Mouse (Mus musculus) intestine, embryonic 16.5 days (tissue): ENCODE measurements around the gene Baiap2. TPM values are rescaled to one million over a fixed set of nuclear protein-coding genes. Genes with fewer than 3 reads are reported as not detected.
A peak's percentile ranks its signal among the peaks of the same experiment; 100 is the strongest.

Experiments used
- ATAC-seq: fragments of 200-750 bp; cut with Nextera tagmentation; 2 replicates; pipeline ENCODE4 v1.8.0; 2017; ENCODE audit warnings: moderate TSS enrichment, moderate library complexity
- H3K27ac ChIP-seq: fragments of 300-500 bp; sonication (generic); 2 replicates; pipeline ENCODE4 v1.5.1; 2014; ENCODE audit warnings: mild to moderate bottlenecking, low read length
- H3K27me3 ChIP-seq: fragments of 300-500 bp; sonication (generic); replicated peaks from 2 replicates; pipeline ENCODE4 v1.6.1; 2014; ENCODE audit warnings: low read length, control low read depth, mixed read lengths; ENCODE audit not compliant: control insufficient read depth, insufficient read depth
- H3K36me3 ChIP-seq: fragments of 300-500 bp; sonication (generic); 2 replicates; pipeline ENCODE4 v1.6.1; 2014; ENCODE audit warnings: low read length, control low read depth; ENCODE audit not compliant: control insufficient read depth, insufficient read depth
- H3K4me1 ChIP-seq: fragments of 300-500 bp; sonication (generic); 2 replicates; pipeline ENCODE4 v1.6.1; 2014; ENCODE audit warnings: low read length, control low read depth, mixed read lengths; ENCODE audit not compliant: control insufficient read depth, insufficient read depth
- H3K4me2 ChIP-seq: fragments of 300-500 bp; sonication (generic); 2 replicates; pipeline ENCODE4 v1.6.1; 2014; ENCODE audit warnings: low read depth, low read length, control low read depth
- H3K4me3 ChIP-seq: fragments of 300-500 bp; sonication (generic); 2 replicates; pipeline ENCODE4 v1.5.1; 2014; ENCODE audit warnings: mild to moderate bottlenecking, low read length
- H3K9ac ChIP-seq: fragments of 300-500 bp; sonication (generic); 2 replicates; pipeline ENCODE4 v1.6.1; 2014; ENCODE audit warnings: low read depth, low read length
- H3K9me3 ChIP-seq: fragments of 300-500 bp; sonication (generic); 2 replicates; pipeline ENCODE4 v1.6.1; 2016; ENCODE audit warnings: low read length, control low read depth; ENCODE audit not compliant: control insufficient read depth
- WGBS: fragments of 180-500 bp; shearing (Covaris S2); extraction: QIAGEN DNeasy Blood & Tissue Kit; methylation state at CpG from one replicate; pipeline ENCODE4 v1.1.7; 2014; 5-methylcytosine and 5-hydroxymethylcytosine counted together
- polyA plus RNA-seq: library from polyadenylated mRNA; unstranded; fragments of >200 nt; fragmentation: Nextera tagmentation; extraction: Ambion mirVana; gene quantifications from 2 replicates; pipeline ENCODE4 v1.2.1, GENCODE M21; 2015

The Baiap2 gene
- polyA plus RNA-seq, 1 experiment from 2014 or later: 11.8 TPM

- H3K9me3 ChIP-seq: no peaks in the 10 kb centered on the region
- no peaks in the 10 kb centered on the region for H3K36me3 ChIP-seq
- H3K27ac ChIP-seq: no peak overlapping the region
- H3K27me3 ChIP-seq: no peaks in the 10 kb centered on the region
- no peak overlapping the region for H3K4me3 ChIP-seq
- peaks cover 21% of the 10 kb centered on the region for H3K4me1 ChIP-seq
- WGBS: 71% methylated on average over 5 of the region's 5 CpGs
- H3K9ac ChIP-seq: no peak overlapping the region
- no peak overlapping the region for H3K4me2 ChIP-seq
- ATAC-seq: no peak
Observed at GRCm38 (mm10) chr11:120034762-120035161, 92.2 kb downstream of the Baiap2 start.

GRCm38 (mm10) chr11:120039581-120039980, 97.0 kb downstream of the Baiap2 start:
- 28% methylated on average over 4 of the region's 4 CpGs for WGBS

DNA sequence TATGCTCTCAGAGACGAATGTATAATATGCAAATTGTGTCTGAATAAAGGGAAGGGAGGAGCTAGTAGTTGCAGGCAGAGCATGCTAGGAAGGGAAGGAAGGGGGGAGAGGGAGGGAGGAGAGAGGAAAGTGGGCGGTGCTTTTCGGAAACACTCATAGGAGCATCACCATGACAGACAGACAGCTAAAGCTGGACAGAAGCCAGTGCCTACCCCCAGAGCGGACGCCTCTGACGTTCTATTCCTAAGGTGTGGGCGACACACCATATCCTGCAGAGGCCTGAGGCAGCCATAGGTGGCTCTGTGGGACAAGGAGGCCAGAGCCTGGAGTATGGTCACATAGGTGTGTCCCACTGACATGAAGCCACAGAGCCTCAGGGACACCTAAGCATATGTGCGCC, 97.9 kb downstream of the Baiap2 start:
- Histone ChIP-seq H3K36me3 (no peaks in the 10 kb centered on the region), H3K9me3 (no peaks in the 10 kb centered on the region), H3K4me1 (peaks cover 8% of the 10 kb centered on the region), H3K4me3 (no peak overlapping the region), H3K9ac (no peak overlapping the region), H3K27me3 (no peaks in the 10 kb centered on the region), H3K4me2 (no peak overlapping the region), H3K27ac (no peak overlapping the region)
- WGBS: 69% methylated on average over 8 of the region's 8 CpGs
- no peak for ATAC-seq

More at GRCm38 (mm10) chr11:120039581-120039980, 97.0 kb downstream of the Baiap2 start:
- no peaks in the 10 kb centered on the region for H3K36me3 ChIP-seq
- H3K27ac ChIP-seq: peak overlapping the region; percentile 51; the same call in 1 of the 2 replicates
- no peak for ATAC-seq
- no peaks in the 10 kb centered on the region for H3K9me3 ChIP-seq
- no peak overlapping the region for H3K4me2 ChIP-seq
- no peaks in the 10 kb centered on the region for H3K27me3 ChIP-seq
- H3K4me1 ChIP-seq: peaks cover 8% of the 10 kb centered on the region
- H3K9ac ChIP-seq: no peak overlapping the region
- no peak overlapping the region for H3K4me3 ChIP-seq

- Histone ChIP-seq H3K27ac (peak overlapping the region; percentile 63), H3K9me3 (no peaks in the 10 kb centered on the region), H3K4me3 (no peak overlapping the region), H3K27me3 (peaks cover 6% of the 10 kb centered on the region), H3K9ac (peak overlapping the region; percentile 37; the same call in 1 of the 2 replicates), H3K36me3 (no peaks in the 10 kb centered on the region), H3K4me2 (no peak overlapping the region), H3K4me1 (peaks cover 18% of the 10 kb centered on the region)
- peak; percentile 61 for ATAC-seq
- WGBS: 55% methylated on average over 13 of the region's 13 CpGs
Observed at GRCm38 (mm10) chr11:120041191-120042123, 98.9 kb downstream of the Baiap2 start.

DNA sequence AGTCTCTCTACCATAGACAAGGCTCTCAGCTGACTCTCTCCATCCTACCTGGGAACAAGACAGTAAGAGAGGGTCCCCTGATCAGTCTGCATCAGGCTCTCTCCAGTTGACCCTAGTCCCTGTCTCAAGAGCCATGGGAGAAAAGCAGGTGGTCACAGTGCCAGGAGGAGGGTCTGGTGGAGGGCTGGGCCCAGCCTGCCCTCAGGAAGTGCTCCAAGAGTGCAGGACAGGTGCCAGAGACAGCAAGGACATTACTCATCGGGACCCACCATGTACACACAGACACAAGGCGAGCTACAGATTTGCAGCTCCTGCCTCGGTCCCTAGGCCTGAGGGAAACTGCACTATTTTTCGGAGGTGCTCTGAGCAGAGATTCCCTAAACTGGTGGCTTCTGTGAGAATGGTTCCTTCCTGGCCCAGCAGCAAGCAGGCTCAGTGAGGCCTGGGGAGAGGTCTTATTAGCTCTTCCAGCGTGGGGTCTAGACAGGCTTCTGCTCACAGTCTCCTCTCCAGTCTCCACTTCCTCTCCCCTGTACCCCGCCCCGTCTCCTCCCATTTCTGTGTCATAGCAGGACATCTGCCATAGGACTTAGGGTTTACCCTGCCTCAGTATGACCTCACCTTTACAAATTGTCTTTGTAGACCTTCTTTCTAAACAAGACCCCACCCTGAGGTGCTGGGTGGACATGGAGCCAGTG, 99.7 kb downstream of the Baiap2 start:
- H3K4me2 ChIP-seq: no peak overlapping the region
- peaks cover 24% of the 10 kb centered on the region for H3K4me1 ChIP-seq
- H3K36me3 ChIP-seq: no peaks in the 10 kb centered on the region
- 0 out of 2 replicates have a peak, but pooled peaks have one; percentile 3 for ATAC-seq
- H3K4me3 ChIP-seq: no peak overlapping the region
- H3K27ac ChIP-seq: peak overlapping the region; percentile 63
- WGBS: 67% methylated on average over 7 of the region's 7 CpGs
- peak overlapping the region; percentile 37; the same call in 1 of the 2 replicates for H3K9ac ChIP-seq
- no peaks in the 10 kb centered on the region for H3K9me3 ChIP-seq
- H3K27me3 ChIP-seq: peaks cover 11% of the 10 kb centered on the region

GRCm38 (mm10) chr11:120045341-120045740, 102.8 kb downstream of the Baiap2 start:
- Histone ChIP-seq H3K9me3 (no peaks in the 10 kb centered on the region), H3K27me3 (peaks cover 28% of the 10 kb centered on the region), H3K4me1 (peaks cover 34% of the 10 kb centered on the region), H3K4me3 (no peak overlapping the region), H3K9ac (no peak overlapping the region), H3K27ac (no peak overlapping the region), H3K36me3 (no peaks in the 10 kb centered on the region), H3K4me2 (peak overlapping the region; percentile 96; the same call in 1 of the 2 replicates)
- 72% methylated on average over 4 of the region's 4 CpGs for WGBS
- ATAC-seq: no peak

GRCm38 (mm10) chr11:120045839-120046552, 103.4 kb downstream of the Baiap2 start:
- H3K9ac ChIP-seq: peak overlapping the region; percentile 64
- no peaks in the 10 kb centered on the region for H3K9me3 ChIP-seq
- H3K4me3 ChIP-seq: peak overlapping the region; percentile 62
- no peaks in the 10 kb centered on the region for H3K36me3 ChIP-seq
- 0 out of 2 replicates have a peak overlapping the region, but pooled peaks have one; percentile 1 for H3K27ac ChIP-seq
- ATAC-seq: no peak
- WGBS: 37% methylated on average over 11 of the region's 11 CpGs
- peaks cover 35% of the 10 kb centered on the region for H3K4me1 ChIP-seq
- peaks cover 28% of the 10 kb centered on the region for H3K27me3 ChIP-seq
- peak overlapping the region; percentile 96 for H3K4me2 ChIP-seq

DNA sequence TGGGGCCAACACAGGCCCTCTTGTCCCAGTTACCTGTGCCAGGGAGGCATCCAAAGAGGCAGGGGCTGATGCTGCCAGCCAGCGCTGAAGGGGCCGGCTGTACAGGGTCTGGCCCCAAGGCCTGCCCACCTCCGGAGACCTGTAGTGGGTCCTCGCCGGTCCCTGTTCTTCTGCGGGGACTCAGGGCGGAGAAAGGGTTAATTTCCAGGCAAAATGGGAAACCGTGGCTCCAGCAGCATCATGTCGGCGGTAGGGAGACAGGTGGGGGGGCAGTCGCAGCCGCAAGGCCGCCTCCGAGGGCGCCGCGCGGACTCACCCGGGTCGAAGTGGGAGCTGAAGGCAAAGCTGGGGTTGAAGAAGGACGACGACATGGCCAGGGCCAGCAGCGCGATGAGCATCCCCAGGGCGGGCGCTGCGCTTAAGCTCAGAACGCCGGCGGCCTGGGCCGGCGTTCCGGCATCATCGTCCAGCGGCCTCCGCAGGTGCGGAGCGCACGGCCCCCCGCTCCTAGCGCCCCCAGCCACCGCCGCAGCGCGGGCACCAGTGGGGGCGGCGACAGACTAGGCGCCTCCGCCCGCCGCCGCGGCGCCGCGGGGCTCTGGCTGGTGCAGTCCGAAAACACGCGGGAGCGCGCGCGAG, 104.1 kb downstream of the Baiap2 start, which contains the start of gene Aatk:
Aatk (minus strand) TSS at position 615 of the 639 bp plus-strand sequence.
- Histone ChIP-seq H3K4me1 (peaks cover 41% of the 10 kb centered on the region), H3K27me3 (peaks cover 28% of the 10 kb centered on the region), H3K36me3 (no peaks in the 10 kb centered on the region), H3K27ac (0 out of 2 replicates have a peak within 1 kb of the TSS, but pooled peaks have one; percentile 1), H3K9me3 (no peaks in the 10 kb centered on the region), H3K4me2 (peak within 1 kb of the TSS; percentile 96), H3K9ac (peak within 1 kb of the TSS; percentile 64), H3K4me3 (peak within 1 kb of the TSS; percentile 62)
- no peak for ATAC-seq
- WGBS: under 1% methylated on average over 63 of the region's 63 CpGs
